Mouse (Mus musculus) stomach, embryonic 15.5 days (tissue): Measurements from ENCODE around the gene Mfap3. TPM values are rescaled to one million over a fixed set of nuclear protein-coding genes. Genes with fewer than 3 reads are reported as not detected.
A peak's percentile ranks its signal among the peaks of the same experiment; 100 is the strongest.

Experiments
- ATAC-seq: fragments of 200-750 bp; cut with Nextera tagmentation; 2 replicates; pipeline ENCODE4 v1.8.0; 2017; ENCODE audit warnings: low read depth, moderate number of reproducible peaks, moderate TSS enrichment; ENCODE audit not compliant: insufficient read depth, low FRiP score
- H3K27ac ChIP-seq: fragments of 300-500 bp; sonication (generic); 2 replicates; pipeline ENCODE4 v1.5.1; 2015; ENCODE audit warnings: mild to moderate bottlenecking, inconsistent platforms
- H3K27me3 ChIP-seq: fragments of 300-500 bp; sonication (generic); replicated peaks from 2 replicates; pipeline ENCODE4 v1.6.1; 2015; ENCODE audit warnings: inconsistent platforms
- H3K36me3 ChIP-seq: fragments of 300-500 bp; sonication (generic); 2 replicates; pipeline ENCODE4 v1.6.1; 2015; ENCODE audit warnings: inconsistent platforms
- H3K4me1 ChIP-seq: fragments of 300-500 bp; sonication (generic); 2 replicates; pipeline ENCODE4 v1.6.1; 2015; ENCODE audit warnings: inconsistent platforms
- H3K4me2 ChIP-seq: fragments of 300-500 bp; sonication (generic); 2 replicates; pipeline ENCODE4 v1.6.1; 2015; ENCODE audit warnings: mild to moderate bottlenecking, inconsistent platforms
- H3K4me3 ChIP-seq: fragments of 300-500 bp; sonication (generic); replicated peaks from 2 replicates; pipeline ENCODE4 v1.5.1; 2015; ENCODE audit warnings: inconsistent platforms
- H3K9ac ChIP-seq: fragments of 300-500 bp; sonication (generic); 2 replicates; pipeline ENCODE4 v1.6.1; 2015; ENCODE audit warnings: inconsistent platforms
- H3K9me3 ChIP-seq: fragments of 300-500 bp; sonication (generic); 2 replicates; pipeline ENCODE4 v1.6.1; 2016; ENCODE audit warnings: inconsistent platforms
- WGBS: fragments of 180-500 bp; shearing (Covaris S2); methylation state at CpG from one replicate; pipeline ENCODE4 v1.1.7; 2015; 5-methylcytosine and 5-hydroxymethylcytosine counted together
- polyA plus RNA-seq: library from polyadenylated mRNA; unstranded; fragments of >200 nt; fragmentation: Nextera tagmentation; extraction: Ambion mirVana; gene quantifications from 2 replicates; pipeline ENCODE4 v1.2.1, GENCODE M21; 2015

The Mfap3 gene
- polyA plus RNA-seq, 1 experiment from 2014 or later, result 42.7 TPM

- H3K4me3 ChIP-seq, result no peak overlapping the region
- H3K36me3 ChIP-seq, result peaks cover 38% of the 10 kb centered on the region
- H3K9me3 ChIP-seq, result no peaks in the 10 kb centered on the region
- no peak overlapping the region for H3K4me2 ChIP-seq
- H3K27me3 ChIP-seq, result no peaks in the 10 kb centered on the region
- ATAC-seq, result no peak
- no peaks in the 10 kb centered on the region for H3K4me1 ChIP-seq
- no peak overlapping the region for H3K27ac ChIP-seq
- 65% methylated on average over 6 of the region's 6 CpGs for WGBS
- H3K9ac ChIP-seq, result no peak overlapping the region
Observed at GRCm38 (mm10) chr11:57506899-57507298, 11.6 kb upstream of the Mfap3 start.

- no peak overlapping the region for H3K4me3 ChIP-seq
- H3K27me3 ChIP-seq, result no peaks in the 10 kb centered on the region
- H3K9ac ChIP-seq, result no peak overlapping the region
- no peak for ATAC-seq
- WGBS, result 90% methylated on average over 5 of the region's 5 CpGs
- no peak overlapping the region for H3K27ac ChIP-seq
- H3K4me1 ChIP-seq, result no peaks in the 10 kb centered on the region
- H3K9me3 ChIP-seq, result no peaks in the 10 kb centered on the region
- peaks cover 17% of the 10 kb centered on the region for H3K36me3 ChIP-seq
- no peak overlapping the region for H3K4me2 ChIP-seq
Observed at GRCm38 (mm10) chr11:57515218-57515617, 3.2 kb upstream of the Mfap3 start.

GRCm38 (mm10) chr11:57516946-57517441, 1.5 kb upstream of the Mfap3 start:
- Histone ChIP-seq H3K36me3 (peaks cover 11% of the 10 kb centered on the region), H3K9me3 (no peaks in the 10 kb centered on the region), H3K27me3 (no peaks in the 10 kb centered on the region), H3K4me1 (no peaks in the 10 kb centered on the region), H3K27ac (no peak overlapping the region), H3K4me3 (no peak overlapping the region; the same call in 1 of the 2 replicates), H3K4me2 (peak overlapping the region; percentile 56), H3K9ac (no peak overlapping the region)
- WGBS, result 40% methylated on average over 5 of the region's 5 CpGs
- ATAC-seq, result no peak

GRCm38 (mm10) chr11:57518751-57519148, 286 bp downstream of the Mfap3 start:
- H3K4me2 ChIP-seq, result peak overlapping the region; percentile 56
- peak overlapping the region; percentile 82; the same call in 1 of the 2 replicates for H3K27ac ChIP-seq
- ATAC-seq, result peak; percentile 3; the same call in 1 of the 2 replicates
- H3K4me1 ChIP-seq, result no peaks in the 10 kb centered on the region
- no peaks in the 10 kb centered on the region for H3K9me3 ChIP-seq
- peak overlapping the region; percentile 95 for H3K4me3 ChIP-seq
- no peaks in the 10 kb centered on the region for H3K27me3 ChIP-seq
- H3K9ac ChIP-seq, result peak overlapping the region; percentile 86; the same call in 1 of the 2 replicates
- H3K36me3 ChIP-seq, result 0 out of 2 replicates have a peak, but pooled peaks cover 2% of the 10 kb centered on the region
- WGBS, result 2% methylated on average over 16 of the region's 16 CpGs

DNA sequence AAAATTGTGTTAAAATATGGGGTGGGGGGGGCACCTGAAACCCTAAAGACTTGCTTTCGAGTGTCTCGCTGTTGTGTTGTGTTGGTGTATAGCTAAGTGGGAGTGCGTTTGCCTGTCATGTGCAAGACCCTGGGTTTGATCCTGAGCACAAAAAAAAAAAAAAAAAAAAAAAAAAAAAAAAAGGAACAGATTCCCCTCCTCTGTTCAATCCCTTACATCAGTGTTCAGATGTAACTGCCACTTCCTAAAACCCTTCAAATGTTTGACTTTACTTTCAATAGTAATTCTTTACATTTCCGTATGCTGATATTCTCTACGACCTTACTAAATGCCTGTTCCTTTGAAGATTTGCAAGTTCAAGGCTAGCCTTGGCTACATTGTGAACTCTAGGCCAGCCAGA, 840 bp downstream of the Mfap3 start:
- ATAC-seq, result no peak
- 0 out of 2 replicates have a peak, but pooled peaks cover 2% of the 10 kb centered on the region for H3K36me3 ChIP-seq
- WGBS, result 74% methylated on average over 5 of the region's 5 CpGs

GRCm38 (mm10) chr11:57521206-57521605, 2.7 kb downstream of the Mfap3 start:
- Histone ChIP-seq H3K36me3 (0 out of 2 replicates have a peak, but pooled peaks cover 2% of the 10 kb centered on the region), H3K9me3 (no peaks in the 10 kb centered on the region), H3K4me1 (no peaks in the 10 kb centered on the region), H3K4me3 (no peak overlapping the region), H3K4me2 (no peak overlapping the region), H3K9ac (no peak overlapping the region), H3K27ac (no peak overlapping the region), H3K27me3 (no peaks in the 10 kb centered on the region)
- ATAC-seq, result no peak
- WGBS, result 92% methylated on average over 3 of the region's 3 CpGs

More for the DNA sequence above, 840 bp downstream of the Mfap3 start:
- Histone ChIP-seq H3K4me1 (no peaks in the 10 kb centered on the region), H3K27me3 (no peaks in the 10 kb centered on the region), H3K9me3 (no peaks in the 10 kb centered on the region), H3K4me2 (peak overlapping the region; percentile 56), H3K4me3 (peak overlapping the region; percentile 95), H3K9ac (no peak overlapping the region), H3K27ac (no peak overlapping the region)

DNA sequence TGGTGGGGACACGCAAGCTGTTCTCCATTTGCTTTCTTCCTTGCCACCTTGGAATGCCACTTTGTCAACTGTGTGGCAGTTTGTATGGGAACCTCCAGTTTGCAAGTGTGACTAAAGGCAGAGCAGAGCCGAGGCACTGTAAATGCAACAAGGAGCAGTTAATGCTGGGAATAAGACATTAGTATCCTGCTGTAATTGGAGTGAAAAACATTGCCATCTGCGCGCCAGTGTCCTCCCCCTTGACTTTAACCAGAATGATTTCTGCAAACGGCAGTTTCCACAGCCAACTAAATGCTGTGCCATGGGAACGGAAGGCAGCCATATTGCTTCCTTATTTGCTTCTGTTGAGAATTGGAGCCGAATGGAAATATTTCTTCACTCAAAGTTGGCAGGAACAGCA, 3.6 kb downstream of the Mfap3 start:
- Histone ChIP-seq H3K4me3 (no peak overlapping the region), H3K27me3 (no peaks in the 10 kb centered on the region), H3K27ac (no peak overlapping the region), H3K9me3 (no peaks in the 10 kb centered on the region), H3K4me1 (no peaks in the 10 kb centered on the region), H3K4me2 (no peak overlapping the region), H3K9ac (no peak overlapping the region), H3K36me3 (0 out of 2 replicates have a peak, but pooled peaks cover 2% of the 10 kb centered on the region)
- 87% methylated on average over 7 of the region's 7 CpGs for WGBS
- no peak for ATAC-seq

- ATAC-seq, result no peak
- H3K4me3 ChIP-seq, result no peak overlapping the region
- no peak overlapping the region for H3K27ac ChIP-seq
- no peak overlapping the region for H3K9ac ChIP-seq
- H3K36me3 ChIP-seq, result 0 out of 2 replicates have a peak, but pooled peaks cover 6% of the 10 kb centered on the region
- H3K4me2 ChIP-seq, result no peak overlapping the region
- 81% methylated on average over 3 of the region's 3 CpGs for WGBS
- no peaks in the 10 kb centered on the region for H3K9me3 ChIP-seq
- no peaks in the 10 kb centered on the region for H3K27me3 ChIP-seq
- H3K4me1 ChIP-seq, result no peaks in the 10 kb centered on the region
Observed at GRCm38 (mm10) chr11:57523418-57523817, 5.0 kb downstream of the Mfap3 start.

- no peak for ATAC-seq
- Histone ChIP-seq H3K9ac (no peak overlapping the region), H3K27me3 (no peaks in the 10 kb centered on the region), H3K4me1 (no peaks in the 10 kb centered on the region), H3K9me3 (no peaks in the 10 kb centered on the region), H3K4me2 (no peak overlapping the region), H3K4me3 (no peak overlapping the region), H3K27ac (no peak overlapping the region), H3K36me3 (peaks cover 9% of the 10 kb centered on the region)
Observed at GRCm38 (mm10) chr11:57524597-57524996, 6.1 kb downstream of the Mfap3 start.

- no peaks in the 10 kb centered on the region for H3K4me1 ChIP-seq
- peaks cover 19% of the 10 kb centered on the region for H3K36me3 ChIP-seq
- H3K27ac ChIP-seq, result no peak overlapping the region
- whole genome bisulfite sequencing, result 82% methylated on average over 3 of the region's 3 CpGs
- H3K4me3 ChIP-seq, result no peak overlapping the region
- no peak overlapping the region for H3K4me2 ChIP-seq
- no peak overlapping the region for H3K9ac ChIP-seq
- no peaks in the 10 kb centered on the region for H3K9me3 ChIP-seq
- no peaks in the 10 kb centered on the region for H3K27me3 ChIP-seq
- ATAC-seq, result no peak
Observed at GRCm38 (mm10) chr11:57525900-57526299, 7.4 kb downstream of the Mfap3 start.

GRCm38 (mm10) chr11:57527506-57527905, 9.0 kb downstream of the Mfap3 start:
- H3K27me3 ChIP-seq, result no peaks in the 10 kb centered on the region
- no peak overlapping the region for H3K9ac ChIP-seq
- peaks cover 19% of the 10 kb centered on the region for H3K36me3 ChIP-seq
- H3K4me3 ChIP-seq, result no peak overlapping the region
- H3K9me3 ChIP-seq, result no peaks in the 10 kb centered on the region
- no peaks in the 10 kb centered on the region for H3K4me1 ChIP-seq
- H3K27ac ChIP-seq, result no peak overlapping the region
- no peak overlapping the region for H3K4me2 ChIP-seq
- no peak for ATAC-seq
- WGBS, result 81% methylated on average over 4 of the region's 4 CpGs

DNA sequence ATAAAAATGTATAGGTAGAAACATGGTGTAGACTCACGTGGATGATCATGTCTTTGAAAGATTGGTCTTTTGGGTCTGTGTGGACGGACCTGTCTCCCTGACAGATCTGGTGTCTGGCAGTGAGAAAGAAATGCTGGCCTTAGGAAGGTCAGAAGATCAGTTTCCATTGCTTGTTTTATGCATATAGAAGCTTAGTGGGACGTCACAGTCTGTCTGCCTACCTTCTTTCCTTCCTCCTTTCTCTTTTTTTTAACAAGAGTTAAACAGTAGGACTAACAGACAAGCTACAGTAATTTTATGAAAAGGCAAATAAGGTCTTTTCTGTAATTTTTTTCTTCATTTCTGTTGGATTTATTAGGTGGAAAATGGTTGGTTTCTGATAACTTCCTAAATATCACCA, 10.6 kb downstream of the Mfap3 start:
- no peaks in the 10 kb centered on the region for H3K4me1 ChIP-seq
- H3K27me3 ChIP-seq, result no peaks in the 10 kb centered on the region
- H3K4me2 ChIP-seq, result no peak overlapping the region
- no peak overlapping the region for H3K9ac ChIP-seq
- ATAC-seq, result no peak
- peaks cover 17% of the 10 kb centered on the region for H3K36me3 ChIP-seq
- WGBS, result 86% methylated on average over 3 of the region's 3 CpGs
- H3K4me3 ChIP-seq, result no peak overlapping the region
- no peak overlapping the region for H3K27ac ChIP-seq
- H3K9me3 ChIP-seq, result no peaks in the 10 kb centered on the region
